Mouse (Mus musculus) intestine, embryonic 16.5 days (tissue): Measurements from ENCODE around the gene Arih1. TPM values are rescaled to one million over a fixed set of nuclear protein-coding genes. Genes with fewer than 3 reads are reported as not detected.

Experiments
- ATAC-seq: fragments of 200-750 bp; cut with Nextera tagmentation; 2 replicates; pipeline ENCODE4 v1.8.0; 2017; ENCODE audit warnings: moderate TSS enrichment, moderate library complexity
- H3K27ac ChIP-seq: fragments of 300-500 bp; sonication (generic); 2 replicates; pipeline ENCODE4 v1.5.1; 2014; ENCODE audit warnings: mild to moderate bottlenecking, low read length
- H3K27me3 ChIP-seq: fragments of 300-500 bp; sonication (generic); replicated peaks from 2 replicates; pipeline ENCODE4 v1.6.1; 2014; ENCODE audit warnings: low read length, control low read depth, mixed read lengths; ENCODE audit not compliant: control insufficient read depth, insufficient read depth
- H3K36me3 ChIP-seq: fragments of 300-500 bp; sonication (generic); 2 replicates; pipeline ENCODE4 v1.6.1; 2014; ENCODE audit warnings: low read length, control low read depth; ENCODE audit not compliant: control insufficient read depth, insufficient read depth
- H3K4me1 ChIP-seq: fragments of 300-500 bp; sonication (generic); 2 replicates; pipeline ENCODE4 v1.6.1; 2014; ENCODE audit warnings: low read length, control low read depth, mixed read lengths; ENCODE audit not compliant: control insufficient read depth, insufficient read depth
- H3K4me2 ChIP-seq: fragments of 300-500 bp; sonication (generic); 2 replicates; pipeline ENCODE4 v1.6.1; 2014; ENCODE audit warnings: low read depth, low read length, control low read depth
- H3K4me3 ChIP-seq: fragments of 300-500 bp; sonication (generic); 2 replicates; pipeline ENCODE4 v1.5.1; 2014; ENCODE audit warnings: mild to moderate bottlenecking, low read length
- H3K9ac ChIP-seq: fragments of 300-500 bp; sonication (generic); 2 replicates; pipeline ENCODE4 v1.6.1; 2014; ENCODE audit warnings: low read depth, low read length
- H3K9me3 ChIP-seq: fragments of 300-500 bp; sonication (generic); 2 replicates; pipeline ENCODE4 v1.6.1; 2016; ENCODE audit warnings: low read length, control low read depth; ENCODE audit not compliant: control insufficient read depth
- WGBS: fragments of 180-500 bp; shearing (Covaris S2); extraction: QIAGEN DNeasy Blood & Tissue Kit; methylation state at CpG from one replicate; pipeline ENCODE4 v1.1.7; 2014; 5-methylcytosine and 5-hydroxymethylcytosine counted together
- polyA plus RNA-seq: library from polyadenylated mRNA; unstranded; fragments of >200 nt; fragmentation: Nextera tagmentation; extraction: Ambion mirVana; gene quantifications from 2 replicates; pipeline ENCODE4 v1.2.1, GENCODE M21; 2015

The Arih1 gene
- polyA plus RNA-seq = 7.2 and 7.7 TPM in 2 replicates

DNA sequence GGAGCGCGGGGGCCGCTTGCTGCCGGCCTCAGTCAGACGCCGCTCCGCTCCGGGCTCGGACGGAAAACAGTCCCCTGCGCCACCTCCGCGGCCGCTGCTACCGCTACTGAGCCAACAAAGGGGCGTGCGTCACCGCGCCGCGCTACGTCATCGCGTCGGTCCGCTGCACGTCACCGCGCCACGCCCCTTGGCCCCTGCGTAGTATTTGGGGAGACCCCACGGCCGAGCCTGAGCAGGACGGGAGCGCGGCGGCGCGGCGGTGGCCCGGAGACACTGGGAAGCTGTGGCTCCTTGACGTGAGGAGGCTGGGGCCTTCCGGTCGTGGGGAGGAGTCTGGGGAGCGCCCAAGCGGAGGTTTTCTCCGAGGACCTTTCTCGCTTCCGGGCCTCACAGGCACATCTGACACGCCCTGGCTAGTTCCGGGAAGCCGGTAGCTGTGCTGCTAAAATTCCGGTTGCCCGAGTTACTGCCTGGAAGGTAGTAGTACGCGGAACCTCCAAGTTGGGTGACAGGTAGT is at the start of gene Arih1:
TSS of gene Arih1 (minus strand) at position 70 of the 517 bp plus-strand sequence.
- H3K4me3 ChIP-seq = peak within 1 kb of the TSS; percentile 98
- H3K9me3 ChIP-seq = no peaks in the 10 kb centered on the region
- peak within 1 kb of the TSS; percentile 86 for H3K4me2 ChIP-seq
- H3K27me3 ChIP-seq = no peaks in the 10 kb centered on the region
- H3K36me3 ChIP-seq = no peaks in the 10 kb centered on the region
- ATAC-seq = peak; percentile 99
- WGBS = under 1% methylated on average over 51 of the region's 56 CpGs
- peaks cover 5% of the 10 kb centered on the region for H3K4me1 ChIP-seq
- H3K27ac ChIP-seq = peak within 1 kb of the TSS; percentile 97
- H3K9ac ChIP-seq = peak within 1 kb of the TSS; percentile 99

- Histone ChIP-seq H3K36me3 (no peaks in the 10 kb centered on the region), H3K9ac (no peak overlapping the region), H3K4me2 (no peak overlapping the region), H3K27ac (no peak overlapping the region), H3K9me3 (no peaks in the 10 kb centered on the region), H3K27me3 (no peaks in the 10 kb centered on the region), H3K4me1 (0 out of 2 replicates have a peak, but pooled peaks cover under 1% of the 10 kb centered on the region), H3K4me3 (no peak overlapping the region)
- 74% methylated on average over 4 of the region's 4 CpGs for WGBS
- no peak for ATAC-seq
Measured at GRCm38 (mm10) chr9:59533889-59534288, 47.5 kb upstream of the Arih1 start.

DNA sequence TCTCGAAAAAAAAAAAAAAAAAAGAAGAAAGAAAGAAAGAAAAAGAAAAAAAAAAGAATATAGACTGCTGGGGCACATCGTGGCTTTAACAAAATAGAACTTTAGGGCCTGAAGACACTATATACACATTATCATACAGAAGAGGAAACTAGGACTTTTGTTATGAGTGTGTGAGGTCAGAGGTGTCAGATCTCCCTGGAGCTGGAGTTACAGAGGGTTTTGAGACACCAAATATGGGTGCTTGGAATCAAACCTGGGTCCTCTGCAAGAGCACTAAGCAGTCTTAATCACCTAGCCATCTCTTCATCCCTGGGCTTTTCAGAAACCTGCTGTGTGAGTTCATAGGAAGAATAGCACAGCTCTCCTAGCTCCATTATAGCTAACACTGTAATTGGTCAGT is 47.0 kb upstream of the Arih1 start:
- H3K4me1 ChIP-seq = no peaks in the 10 kb centered on the region
- H3K27ac ChIP-seq = no peak overlapping the region
- H3K9me3 ChIP-seq = no peaks in the 10 kb centered on the region
- WGBS = 68% methylated on average over 2 of the region's 2 CpGs
- no peaks in the 10 kb centered on the region for H3K36me3 ChIP-seq
- no peaks in the 10 kb centered on the region for H3K27me3 ChIP-seq
- no peak overlapping the region for H3K9ac ChIP-seq
- ATAC-seq = no peak
- no peak overlapping the region for H3K4me3 ChIP-seq
- no peak overlapping the region for H3K4me2 ChIP-seq

- no peak overlapping the region for H3K4me2 ChIP-seq
- no peak for ATAC-seq
Measured at GRCm38 (mm10) chr9:59531645-59532044, 45.2 kb upstream of the Arih1 start.

GRCm38 (mm10) chr9:59528274-59528673 is 41.9 kb upstream of the Arih1 start:
- no peaks in the 10 kb centered on the region for H3K36me3 ChIP-seq
- 89% methylated on average over 2 of the region's 2 CpGs for WGBS
- no peak overlapping the region for H3K4me3 ChIP-seq
- no peaks in the 10 kb centered on the region for H3K9me3 ChIP-seq
- no peak for ATAC-seq
- H3K4me1 ChIP-seq = no peaks in the 10 kb centered on the region
- H3K9ac ChIP-seq = no peak overlapping the region
- no peaks in the 10 kb centered on the region for H3K27me3 ChIP-seq
- no peak overlapping the region for H3K4me2 ChIP-seq
- no peak overlapping the region for H3K27ac ChIP-seq

More at GRCm38 (mm10) chr9:59531645-59532044, 45.2 kb upstream of the Arih1 start:
- Histone ChIP-seq H3K27ac (no peak overlapping the region), H3K9ac (no peak overlapping the region), H3K4me3 (no peak overlapping the region), H3K27me3 (no peaks in the 10 kb centered on the region), H3K36me3 (no peaks in the 10 kb centered on the region), H3K9me3 (no peaks in the 10 kb centered on the region), H3K4me1 (no peaks in the 10 kb centered on the region)
- 49% methylated on average over 5 of the region's 5 CpGs for WGBS

- H3K9ac ChIP-seq = no peak overlapping the region
- H3K27ac ChIP-seq = no peak overlapping the region
- H3K4me1 ChIP-seq = no peaks in the 10 kb centered on the region
- no peaks in the 10 kb centered on the region for H3K9me3 ChIP-seq
- H3K4me2 ChIP-seq = no peak overlapping the region
- H3K4me3 ChIP-seq = no peak overlapping the region
- WGBS = 85% methylated on average over 3 of the region's 3 CpGs
- H3K27me3 ChIP-seq = no peaks in the 10 kb centered on the region
- H3K36me3 ChIP-seq = no peaks in the 10 kb centered on the region
- no peak for ATAC-seq
Measured at GRCm38 (mm10) chr9:59527580-59527979, 41.2 kb upstream of the Arih1 start.

- no peaks in the 10 kb centered on the region for H3K9me3 ChIP-seq
- no peak overlapping the region for H3K4me2 ChIP-seq
- no peak overlapping the region for H3K9ac ChIP-seq
- no peak overlapping the region for H3K4me3 ChIP-seq
- ATAC-seq = no peak
- no peaks in the 10 kb centered on the region for H3K36me3 ChIP-seq
- H3K27ac ChIP-seq = no peak overlapping the region
- no peaks in the 10 kb centered on the region for H3K4me1 ChIP-seq
- 80% methylated on average over 6 of the region's 6 CpGs for WGBS
- H3K27me3 ChIP-seq = no peaks in the 10 kb centered on the region
Measured at GRCm38 (mm10) chr9:59526727-59527126, 40.3 kb upstream of the Arih1 start.

DNA sequence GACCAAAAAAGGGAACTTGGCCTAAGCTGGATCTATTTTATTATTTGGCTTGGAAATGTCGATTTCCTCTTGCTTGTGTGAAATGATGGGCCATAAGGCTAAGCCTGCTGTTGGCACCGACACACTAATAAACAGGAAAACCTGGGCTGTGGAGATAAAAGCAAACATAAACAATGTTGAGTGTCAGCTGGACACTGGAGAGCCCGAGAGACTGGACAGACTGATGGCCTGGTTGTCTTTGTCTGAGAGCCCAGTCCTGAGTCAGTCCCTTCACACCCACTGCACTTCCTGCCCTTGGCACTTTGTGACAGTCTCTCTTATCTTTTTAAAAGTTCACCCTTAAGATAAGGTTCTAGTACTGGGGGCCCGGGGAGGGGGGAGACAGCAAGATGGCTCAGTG is 36.5 kb upstream of the Arih1 start:
- H3K36me3 ChIP-seq = no peaks in the 10 kb centered on the region
- H3K9ac ChIP-seq = no peak overlapping the region
- no peak for ATAC-seq
- no peaks in the 10 kb centered on the region for H3K9me3 ChIP-seq
- H3K27ac ChIP-seq = no peak overlapping the region
- no peak overlapping the region for H3K4me3 ChIP-seq
- H3K4me1 ChIP-seq = no peaks in the 10 kb centered on the region
- H3K27me3 ChIP-seq = no peaks in the 10 kb centered on the region
- H3K4me2 ChIP-seq = no peak overlapping the region
- 49% methylated on average over 4 of the region's 4 CpGs for WGBS

GRCm38 (mm10) chr9:59519396-59519795 is 33.0 kb upstream of the Arih1 start:
- no peaks in the 10 kb centered on the region for H3K36me3 ChIP-seq
- no peak for ATAC-seq
- H3K4me1 ChIP-seq = no peaks in the 10 kb centered on the region
- no peak overlapping the region for H3K9ac ChIP-seq
- H3K9me3 ChIP-seq = no peaks in the 10 kb centered on the region
- 79% methylated on average over 2 of the region's 2 CpGs for WGBS
- no peak overlapping the region for H3K4me3 ChIP-seq
- no peak overlapping the region for H3K4me2 ChIP-seq
- H3K27ac ChIP-seq = no peak overlapping the region
- H3K27me3 ChIP-seq = no peaks in the 10 kb centered on the region

- Histone ChIP-seq H3K4me1 (no peaks in the 10 kb centered on the region), H3K4me2 (no peak overlapping the region), H3K9ac (no peak overlapping the region), H3K36me3 (no peaks in the 10 kb centered on the region), H3K27me3 (no peaks in the 10 kb centered on the region), H3K4me3 (no peak overlapping the region), H3K27ac (no peak overlapping the region), H3K9me3 (no peaks in the 10 kb centered on the region)
- ATAC-seq = no peak
- 59% methylated on average over 5 of the region's 5 CpGs for WGBS
Measured at GRCm38 (mm10) chr9:59518976-59519375, 32.6 kb upstream of the Arih1 start.
